Mouse (Mus musculus) intestine, embryonic 14.5 days (tissue): ENCODE measurements around the gene BC100530. TPM values are rescaled to one million over a fixed set of nuclear protein-coding genes. Genes with fewer than 3 reads are reported as not detected.
"Not testable (repeated sequence)": the region's sequence is repeated elsewhere in the genome, so short reads cannot be mapped to it uniquely, and the experiment has no call there.

Source experiments
- ATAC-seq: fragments of 200-750 bp; cut with Nextera tagmentation; replicated peaks from 2 replicates; pipeline ENCODE4 v1.8.0; 2017; ENCODE audit warnings: low read depth, moderate number of reproducible peaks, moderate TSS enrichment, moderate library complexity; ENCODE audit not compliant: low FRiP score, low TSS enrichment
- DNase-seq: peaks from one replicate; pipeline ENCODE4 v3.0.0-alpha.2; 2018; ENCODE audit warnings: low spot score
- H3K27ac ChIP-seq: fragments of 300-500 bp; sonication (generic); 2 replicates; pipeline ENCODE4 v1.5.1; 2014; ENCODE audit warnings: low read depth, mild to moderate bottlenecking, control low read depth
- H3K27me3 ChIP-seq: fragments of 300-500 bp; sonication (generic); replicated peaks from 2 replicates; pipeline ENCODE4 v1.6.1; 2014; ENCODE audit warnings: low read length, control low read depth; ENCODE audit not compliant: control insufficient read depth, insufficient read depth
- H3K36me3 ChIP-seq: fragments of 300-500 bp; sonication (generic); 2 replicates; pipeline ENCODE4 v1.6.1; 2014; ENCODE audit warnings: low read length, control low read depth; ENCODE audit not compliant: control insufficient read depth, insufficient read depth
- H3K4me1 ChIP-seq: fragments of 300-500 bp; sonication (generic); replicated peaks from 2 replicates; pipeline ENCODE4 v1.6.1; 2014; ENCODE audit warnings: low read length, control low read depth, mixed read lengths; ENCODE audit not compliant: control insufficient read depth, insufficient read depth
- H3K4me2 ChIP-seq: fragments of 300-500 bp; sonication (generic); 2 replicates; pipeline ENCODE4 v1.6.1; 2014; ENCODE audit warnings: low read length
- H3K4me3 ChIP-seq: fragments of 300-500 bp; sonication (generic); 2 replicates; pipeline ENCODE4 v1.5.1; 2014; ENCODE audit warnings: low read depth, low read length, control low read depth, mixed read lengths
- H3K9ac ChIP-seq: fragments of 300-500 bp; sonication (generic); 2 replicates; pipeline ENCODE4 v1.6.1; 2014; ENCODE audit warnings: mild to moderate bottlenecking, low read length
- H3K9me3 ChIP-seq: fragments of 300-500 bp; sonication (generic); 2 replicates; pipeline ENCODE4 v1.6.1; 2016; ENCODE audit warnings: low read length, control low read depth; ENCODE audit not compliant: control insufficient read depth
- WGBS: fragments of 180-500 bp; shearing (Covaris S2); extraction: QIAGEN DNeasy Blood & Tissue Kit; methylation state at CpG from one replicate; pipeline ENCODE4 v1.1.7; 2014; 5-methylcytosine and 5-hydroxymethylcytosine counted together
- polyA plus RNA-seq: library from polyadenylated mRNA; unstranded; fragments of >200 nt; fragmentation: Nextera tagmentation; extraction: Ambion mirVana; gene quantifications from 2 replicates; pipeline ENCODE4 v1.2.1, GENCODE M21; 2014

BC100530 gene
- 0.36 and 1.3 TPM in 2 replicates for polyA plus RNA-seq

DNA sequence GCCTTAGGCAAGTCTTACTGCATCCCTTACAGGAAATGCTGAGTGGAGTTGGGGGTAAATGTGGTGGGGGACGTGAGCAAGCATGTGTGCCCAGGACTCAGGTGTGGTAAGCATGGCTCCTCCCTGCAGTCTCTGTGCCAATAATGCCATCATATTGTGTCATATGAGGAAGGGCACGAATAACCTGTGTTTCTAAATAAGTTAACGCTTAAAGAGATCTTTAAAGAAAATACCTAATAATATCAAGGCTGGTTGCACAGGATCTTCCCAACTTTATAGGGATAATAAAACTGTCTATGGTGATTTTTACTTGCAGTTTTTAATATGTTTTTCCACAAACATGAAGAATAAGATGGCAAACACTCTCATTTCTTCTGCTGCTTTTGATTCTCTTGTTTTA, at the start of gene BC100530:
TSS of gene BC100530 (minus strand) at position 101 of the 400 bp plus-strand sequence.
- 85% methylated on average over 3 of the region's 3 CpGs for WGBS
- H3K9me3 ChIP-seq, ATAC-seq: not testable (repeated sequence)

DNA sequence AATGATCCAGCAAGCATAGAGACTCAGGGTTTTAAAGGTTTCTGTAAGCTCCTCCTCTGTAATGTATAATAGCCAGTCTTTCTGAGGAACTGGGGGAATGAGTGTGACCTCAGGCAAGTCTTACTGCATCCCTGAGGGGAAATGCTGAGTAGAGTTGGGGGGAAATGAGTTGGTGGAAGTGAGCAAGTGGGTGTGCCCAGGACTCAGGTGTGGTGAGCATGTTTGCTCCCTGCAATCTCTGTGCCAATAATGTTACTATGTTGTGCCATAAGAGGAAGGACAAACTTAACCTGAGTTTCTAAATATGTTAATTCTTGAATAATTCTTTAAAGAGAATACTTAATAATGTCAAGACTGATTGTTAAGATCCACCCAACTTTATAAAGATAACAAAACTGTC, 40.8 kb upstream of the BC100530 start, which contains the start of gene Stfa2:
TSS of gene Stfa2 (minus strand) at position 101 of the 400 bp plus-strand sequence.
- H3K4me2 ChIP-seq: no peak within 1 kb of the TSS
- no peaks in the 10 kb centered on the region for H3K27me3 ChIP-seq
- H3K4me3 ChIP-seq: no peak within 1 kb of the TSS
- no peaks in the 10 kb centered on the region for H3K36me3 ChIP-seq
- H3K27ac ChIP-seq: no peak within 1 kb of the TSS
- DNase-seq: no peak
- ATAC-seq: no peak
- no peaks in the 10 kb centered on the region for H3K4me1 ChIP-seq
- H3K9me3 ChIP-seq: no peaks in the 10 kb centered on the region
- H3K9ac ChIP-seq: no peak within 1 kb of the TSS

More for the DNA sequence above, at the start of gene BC100530:
- H3K4me3 ChIP-seq, H3K36me3 ChIP-seq, H3K4me2 ChIP-seq, H3K27me3 ChIP-seq, DNase-seq, H3K4me1 ChIP-seq, H3K27ac ChIP-seq, H3K9ac ChIP-seq: not testable (repeated sequence)

DNA sequence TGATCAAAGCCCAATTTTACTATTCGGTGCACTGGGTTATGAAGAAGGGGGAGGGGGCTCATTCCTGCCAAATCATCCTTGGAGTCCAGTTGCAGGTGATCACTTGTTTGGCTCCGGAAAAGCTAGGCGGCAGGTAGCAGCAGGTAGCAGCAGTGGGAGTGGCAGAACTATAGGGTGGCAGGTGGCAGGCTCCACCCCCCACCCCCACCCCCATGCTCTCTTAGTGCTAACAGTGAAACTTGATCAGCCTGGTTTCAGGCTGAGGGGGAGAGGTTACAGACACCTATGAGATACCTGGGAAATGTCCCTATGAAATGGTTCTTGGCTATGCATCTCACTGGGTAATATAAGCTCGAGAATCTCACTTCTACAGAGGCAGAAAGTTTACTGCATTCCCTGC, 21.5 kb upstream of the BC100530 start:
- Histone ChIP-seq H3K27me3 (no peaks in the 10 kb centered on the region), H3K36me3 (no peaks in the 10 kb centered on the region), H3K4me2 (no peak overlapping the region), H3K4me1 (no peaks in the 10 kb centered on the region), H3K27ac (no peak overlapping the region), H3K9ac (no peak overlapping the region), H3K9me3 (no peaks in the 10 kb centered on the region), H3K4me3 (no peak overlapping the region)
- DNase-seq (no peak), ATAC-seq (no peak)
- 13% methylated on average over 4 of the region's 4 CpGs for WGBS

DNA sequence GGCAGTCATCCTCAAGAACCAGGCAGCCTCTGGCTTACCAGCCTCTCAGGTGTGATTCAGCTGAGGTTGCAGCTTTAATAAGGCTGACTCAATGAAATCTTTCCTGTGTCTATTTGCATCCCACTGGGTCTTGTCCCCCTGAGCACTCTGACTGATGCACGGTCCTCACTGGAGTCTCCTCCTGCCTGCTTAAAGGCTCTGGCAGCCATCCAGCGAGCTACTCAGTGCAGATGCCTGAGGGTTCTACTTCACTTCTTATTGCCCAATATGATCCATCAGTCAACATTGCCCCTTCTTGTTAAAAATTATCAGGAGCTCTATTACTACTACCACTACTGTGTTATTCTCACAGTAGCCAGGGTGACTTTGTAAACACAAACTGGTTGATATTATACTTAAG, 30.4 kb downstream of the BC100530 start:
- no peaks in the 10 kb centered on the region for H3K27me3 ChIP-seq
- no peaks in the 10 kb centered on the region for H3K4me1 ChIP-seq
- no peak for DNase-seq
- H3K9ac ChIP-seq: no peak overlapping the region
- no peak overlapping the region for H3K27ac ChIP-seq
- no peak for ATAC-seq
- WGBS: 63% methylated on average over 2 of the region's 2 CpGs
- H3K9me3 ChIP-seq: no peaks in the 10 kb centered on the region
- no peak overlapping the region for H3K4me3 ChIP-seq
- H3K4me2 ChIP-seq: no peak overlapping the region
- H3K36me3 ChIP-seq: no peaks in the 10 kb centered on the region

DNA sequence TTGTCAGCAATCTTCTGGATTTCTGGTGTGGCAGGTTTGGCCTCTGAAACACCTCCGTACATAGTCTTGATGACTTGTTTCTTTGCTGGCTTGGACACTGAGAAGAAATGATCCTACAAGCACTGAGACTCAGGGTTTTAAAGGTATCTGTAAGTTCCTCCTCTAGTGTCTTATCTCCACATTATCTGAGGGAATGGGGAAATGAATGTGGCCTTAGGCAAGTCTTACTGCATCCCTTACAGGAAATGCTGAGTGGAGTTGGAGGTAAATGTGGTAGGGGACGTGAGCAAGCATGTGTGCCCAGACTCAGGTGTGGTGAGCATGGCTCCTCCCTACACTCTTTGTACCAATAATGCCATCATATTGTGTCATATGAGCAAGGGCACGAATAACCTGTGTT, 33.3 kb downstream of the BC100530 start, which contains the start of gene BC117090:
TSS of gene BC117090 (minus strand) at position 101 of the 400 bp plus-strand sequence.
- H3K4me2 ChIP-seq: no peak within 1 kb of the TSS
- WGBS: 82% methylated on average over 3 of the region's 3 CpGs
- H3K9ac ChIP-seq: no peak within 1 kb of the TSS
- DNase-seq: no peak
- no peak within 1 kb of the TSS for H3K4me3 ChIP-seq
- H3K4me1 ChIP-seq: no peaks in the 10 kb centered on the region
- ATAC-seq: no peak
- H3K36me3 ChIP-seq: no peaks in the 10 kb centered on the region
- H3K27me3 ChIP-seq: no peaks in the 10 kb centered on the region
- H3K27ac ChIP-seq: no peak within 1 kb of the TSS
- H3K9me3 ChIP-seq: no peaks in the 10 kb centered on the region

DNA sequence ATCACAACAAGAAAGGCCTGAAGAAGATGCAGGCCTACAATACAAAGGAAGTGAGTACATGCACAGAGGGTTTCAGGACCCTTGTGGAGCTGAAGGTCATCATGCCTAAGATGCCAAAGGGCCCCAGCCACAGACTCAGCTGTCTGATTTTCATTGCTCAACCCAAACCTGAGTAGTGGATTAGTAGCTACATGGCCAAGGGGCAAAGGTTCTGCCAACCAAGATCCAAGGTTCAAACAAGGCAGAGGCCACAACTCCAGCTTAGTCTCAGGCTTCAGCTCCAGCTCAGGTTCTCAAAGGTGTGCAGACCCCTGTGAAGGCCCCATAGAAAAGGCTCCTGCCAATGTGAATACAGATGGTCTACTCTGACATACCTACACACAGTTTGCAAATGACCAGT, 48.3 kb downstream of the BC100530 start:
- H3K9ac ChIP-seq: no peak overlapping the region
- no peaks in the 10 kb centered on the region for H3K9me3 ChIP-seq
- DNase-seq (no peak), ATAC-seq (no peak)
- no peaks in the 10 kb centered on the region for H3K4me1 ChIP-seq
- H3K4me2 ChIP-seq: no peak overlapping the region
- H3K27me3 ChIP-seq: no peaks in the 10 kb centered on the region
- H3K27ac ChIP-seq: no peak overlapping the region
- no peaks in the 10 kb centered on the region for H3K36me3 ChIP-seq
- H3K4me3 ChIP-seq: no peak overlapping the region

DNA sequence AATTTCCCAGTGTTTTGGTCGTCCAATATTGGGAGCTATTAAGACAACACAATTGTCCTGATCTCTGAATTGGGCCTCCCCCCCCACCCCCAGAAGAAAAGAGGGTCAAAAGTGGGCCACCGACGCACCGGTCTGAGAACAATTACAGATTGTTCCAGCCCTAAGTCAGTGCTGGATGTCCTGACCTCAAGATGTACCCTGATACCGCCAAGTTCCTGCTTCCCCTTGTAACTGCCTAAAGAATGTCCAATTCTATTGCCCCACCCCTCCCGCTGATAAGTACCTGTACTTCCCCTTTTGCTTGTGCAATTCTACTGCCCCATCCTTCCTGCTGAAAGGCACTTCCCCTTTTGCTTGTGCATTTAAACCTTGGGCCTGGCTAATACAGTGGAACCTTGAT, 51.4 kb downstream of the BC100530 start:
- H3K27ac ChIP-seq, H3K27me3 ChIP-seq, H3K4me2 ChIP-seq, H3K4me3 ChIP-seq, DNase-seq, ATAC-seq, H3K4me1 ChIP-seq, H3K36me3 ChIP-seq, H3K9me3 ChIP-seq, H3K9ac ChIP-seq: not testable (repeated sequence)
- 73% methylated on average over 6 of the region's 6 CpGs for WGBS

Other genes with a start within 250 kb of the BC100530 start
- 0.05 TPM in 1 of 2 replicates, not detected in the other for gene Csta1, start 236.5 kb downstream of the BC100530 start, polyA plus RNA-seq
- gene Stfa2l1, start 210.9 kb downstream of the BC100530 start, polyA plus RNA-seq: not detected in 2 replicates
- gene Gm5483, start 183.5 kb downstream of the BC100530 start, polyA plus RNA-seq: 1.6 TPM in 1 of 2 replicates, not detected in the other
- gene Gm5416, start 157.3 kb downstream of the BC100530 start, polyA plus RNA-seq: not detected in 2 replicates
- not detected in 2 replicates for gene 2010005H15Rik, start 146.3 kb downstream of the BC100530 start, polyA plus RNA-seq
- gene Stfa1, start 90.8 kb downstream of the BC100530 start, polyA plus RNA-seq: 0.70 and 2.6 TPM in 2 replicates
- gene BC117090, start 33.4 kb downstream of the BC100530 start, polyA plus RNA-seq: not detected in 2 replicates
- not detected in 2 replicates for gene Stfa2, start 40.7 kb upstream of the BC100530 start, polyA plus RNA-seq
- 0.52 and 0.53 TPM in 2 replicates for gene Stfa3, start 87.6 kb upstream of the BC100530 start, polyA plus RNA-seq
- 0.18 TPM in 1 of 2 replicates, not detected in the other for gene Casr, start 194.4 kb upstream of the BC100530 start, polyA plus RNA-seq